Mouse (Mus musculus): ENCODE measurements around the gene Nudt3.

Gene Nudt3

GRCm38 (mm10) chr17:27603036-27603435, 20.3 kb downstream of the Nudt3 start:
- peak; percentile 86 for DNase-seq (ENCODE audit: low read depth, low spot score)

- no peak for DNase-seq (ENCODE audit: low read depth, low spot score)
Observed at GRCm38 (mm10) chr17:27600869-27601268, 22.4 kb downstream of the Nudt3 start.

GRCm38 (mm10) chr17:27600286-27600685, 23.0 kb downstream of the Nudt3 start:
- no peak for DNase-seq (ENCODE audit: low read depth, low spot score)

- DNase-seq (ENCODE audit: low read depth, low spot score): no peak
Observed at GRCm38 (mm10) chr17:27596376-27597190, 26.7 kb downstream of the Nudt3 start.

GRCm38 (mm10) chr17:27595659-27596375, 27.5 kb downstream of the Nudt3 start:
- DNase-seq (ENCODE audit: low read depth, low spot score): no peak

GRCm38 (mm10) chr17:27592565-27592910, 30.8 kb downstream of the Nudt3 start:
- DNase-seq (ENCODE audit: low read depth, low spot score): no peak

- DNase-seq (ENCODE audit: low read depth, low spot score): peak; percentile 78
Observed at GRCm38 (mm10) chr17:27591826-27592564, 31.3 kb downstream of the Nudt3 start.

GRCm38 (mm10) chr17:27588231-27588630, 35.1 kb downstream of the Nudt3 start:
- no peak for DNase-seq (ENCODE audit: low read depth, low spot score)

- DNase-seq (ENCODE audit: low read depth, low spot score): no peak
Observed at GRCm38 (mm10) chr17:27587252-27587651, 36.0 kb downstream of the Nudt3 start.

GRCm38 (mm10) chr17:27586661-27587060, 36.6 kb downstream of the Nudt3 start:
- DNase-seq (ENCODE audit: low read depth, low spot score): no peak

GRCm38 (mm10) chr17:27583185-27583894, 40.0 kb downstream of the Nudt3 start:
- DNase-seq (ENCODE audit: low read depth, low spot score): peak; percentile 70

GRCm38 (mm10) chr17:27580392-27581068, 42.8 kb downstream of the Nudt3 start:
- peak; percentile 53 for DNase-seq (ENCODE audit: low read depth, low spot score)

- no peak for DNase-seq (ENCODE audit: low read depth, low spot score)
Observed at GRCm38 (mm10) chr17:27579816-27580215, 43.5 kb downstream of the Nudt3 start.

- no peak for DNase-seq (ENCODE audit: low read depth, low spot score)
Observed at GRCm38 (mm10) chr17:27578487-27578886, 44.8 kb downstream of the Nudt3 start.

GRCm38 (mm10) chr17:27577468-27577867, 45.8 kb downstream of the Nudt3 start:
- DNase-seq (ENCODE audit: low read depth, low spot score): peak; percentile 77

GRCm38 (mm10) chr17:27576056-27576455, 47.2 kb downstream of the Nudt3 start:
- DNase-seq (ENCODE audit: low read depth, low spot score): no peak

- no peak for DNase-seq (ENCODE audit: low read depth, low spot score)
Observed at GRCm38 (mm10) chr17:27575116-27575776, 48.0 kb downstream of the Nudt3 start.

GRCm38 (mm10) chr17:27574470-27575115, 48.7 kb downstream of the Nudt3 start:
- DNase-seq (ENCODE audit: low read depth, low spot score): no peak

GRCm38 (mm10) chr17:27573772-27574320, 49.4 kb downstream of the Nudt3 start:
- no peak for DNase-seq (ENCODE audit: low read depth, low spot score)

- DNase-seq (ENCODE audit: low read depth, low spot score): no peak
Observed at GRCm38 (mm10) chr17:27571315-27571714, 52.0 kb downstream of the Nudt3 start.

Measured in ZHBTc4 (cell line).